Mouse (Mus musculus) CH12.LX (cell line): ENCODE measurements around the gene Mettl27.

ENCODE experiments used
- CHD2 ChIP-seq: IDR thresholded peaks from 2 replicates; pipeline ENCODE4 v1.6.1; 2011; ENCODE audit warnings: low read length, improper control_type of control experiment
- CTCF ChIP-seq, 2 experiments: IDR thresholded peaks in 1 of 2; conservative IDR thresholded peaks in 1 of 2; 2 replicates each; pipeline ENCODE4 v1.5.1; 2011 to 2012; ENCODE audit warnings: low read depth in 2 of 2, low read length in 2 of 2, improper control_type of control experiment in 1 of 2, inconsistent platforms in 1 of 2, mild to moderate bottlenecking in 1 of 2, moderate library complexity in 1 of 2
- EP300 ChIP-seq: IDR thresholded peaks from 2 replicates; pipeline ENCODE4 v1.6.1; 2011; ENCODE audit warnings: low read length, improper control_type of control experiment
- MYC ChIP-seq: IDR thresholded peaks from 2 replicates; pipeline ENCODE4 v1.6.1; 2011; ENCODE audit warnings: low read depth, mild to moderate bottlenecking, improper control_type of control experiment, low read length

DNA sequence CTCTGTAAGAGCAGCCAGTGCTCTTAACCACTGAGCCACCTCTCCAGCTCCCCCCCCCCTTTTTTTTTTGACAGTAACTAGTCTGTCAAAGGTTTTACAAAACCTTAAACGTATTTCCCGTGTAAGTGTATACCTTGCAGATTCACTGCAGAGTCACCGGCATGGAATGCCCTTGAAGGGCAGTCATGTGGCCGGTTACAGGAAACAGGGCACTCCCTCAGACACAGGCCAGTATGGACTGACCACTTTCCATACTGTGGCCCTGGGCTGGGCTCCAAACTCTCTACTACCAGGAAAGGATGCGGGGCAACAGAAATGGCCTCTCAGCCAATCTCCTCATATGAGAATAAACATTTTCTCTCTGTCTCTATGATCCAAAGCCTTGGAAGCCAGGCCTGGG is 23.3 kb downstream of the Mettl27 start:
- TF ChIP-seq CHD2 (no peak), CTCF (conservative IDR thresholded peaks at IDR 0.05 in 1 of 2, IDR thresholded peaks at IDR 0.05 in 1 of 2; ENCODE audit: low read depth in 2 of 2, low read length in 2 of 2) (no peak), EP300 (no peak), MYC (no peak)
